Mouse (Mus musculus): ENCODE data around the gene Snx1. TPM values are rescaled to one million over a fixed set of nuclear protein-coding genes. Genes with fewer than 3 reads are reported as not detected.
A peak's percentile ranks its signal among the peaks of the same experiment; 100 is the strongest.

The Snx1 gene
- polyA plus RNA-seq, 1 experiment: 76.7 TPM

- Histone ChIP-seq H3K4me3 (ENCODE audit: insufficient read depth, low read depth, low read length) (no peak overlapping the region), H3K36me3 (ENCODE audit: control insufficient read depth, insufficient read depth, low read length) (no peaks in the 10 kb centered on the region), H3K27me3 (replicated peaks; ENCODE audit: control insufficient read depth, insufficient read depth, low read length) (no peaks in the 10 kb centered on the region; the same call in 1 of the 2 replicates), H3K4me1 (ENCODE audit: control insufficient read depth, insufficient read depth, low read length) (peaks cover 9% of the 10 kb centered on the region; the same call in 1 of the 2 replicates), H3K27ac (ENCODE audit: insufficient read depth, low read depth, low read length) (no peak overlapping the region)
- DNase-seq: no peak
- no peak for TF ChIP-seq POLR2A (IDR thresholded peaks at IDR 0.05; ENCODE audit: low read depth, low read length)
- TF ChIP-seq CTCF (conservative IDR thresholded peaks at IDR 0.05; ENCODE audit: insufficient read depth, insufficient read length, low read depth, low read length): no peak
Observed at GRCm38 (mm10) chr9:66121421-66121820, 5.0 kb downstream of the Snx1 start.

GRCm38 (mm10) chr9:66120945-66121344 lies 5.4 kb downstream of the Snx1 start:
- no peaks in the 10 kb centered on the region; the same call in 1 of the 2 replicates for H3K27me3 ChIP-seq (replicated peaks; ENCODE audit: control insufficient read depth, insufficient read depth, low read length)
- WGBS: 43% methylated on average over 3 of the region's 3 CpGs
- peaks cover 9% of the 10 kb centered on the region; the same call in 1 of the 2 replicates for H3K4me1 ChIP-seq (ENCODE audit: control insufficient read depth, insufficient read depth, low read length)
- no peak for DNase-seq
- H3K36me3 ChIP-seq (ENCODE audit: control insufficient read depth, insufficient read depth, low read length): no peaks in the 10 kb centered on the region
- no peak overlapping the region for H3K4me3 ChIP-seq (ENCODE audit: insufficient read depth, low read depth, low read length)
- no peak overlapping the region for H3K27ac ChIP-seq (ENCODE audit: insufficient read depth, low read depth, low read length)
- TF ChIP-seq POLR2A (IDR thresholded peaks at IDR 0.05; ENCODE audit: low read depth, low read length) (no peak), CTCF (conservative IDR thresholded peaks at IDR 0.05; ENCODE audit: insufficient read depth, insufficient read length, low read depth, low read length) (no peak)

- no peak for DNase-seq
- H3K27me3 ChIP-seq (replicated peaks; ENCODE audit: control insufficient read depth, insufficient read depth, low read length): no peaks in the 10 kb centered on the region; the same call in 1 of the 2 replicates
- 91% methylated on average over 4 of the region's 4 CpGs for WGBS
- H3K4me3 ChIP-seq (ENCODE audit: insufficient read depth, low read depth, low read length): no peak overlapping the region
- no peak overlapping the region for H3K27ac ChIP-seq (ENCODE audit: insufficient read depth, low read depth, low read length)
- no peak for TF ChIP-seq POLR2A (IDR thresholded peaks at IDR 0.05; ENCODE audit: low read depth, low read length)
- no peak for TF ChIP-seq CTCF (conservative IDR thresholded peaks at IDR 0.05; ENCODE audit: insufficient read depth, insufficient read length, low read depth, low read length)
- H3K36me3 ChIP-seq (ENCODE audit: control insufficient read depth, insufficient read depth, low read length): no peaks in the 10 kb centered on the region; the same call in 1 of the 2 replicates
- H3K4me1 ChIP-seq (ENCODE audit: control insufficient read depth, insufficient read depth, low read length): peaks cover 6% of the 10 kb centered on the region; the same call in 1 of the 2 replicates
Observed at GRCm38 (mm10) chr9:66120106-66120505, 6.3 kb downstream of the Snx1 start.

GRCm38 (mm10) chr9:66119498-66119897 lies 6.9 kb downstream of the Snx1 start:
- H3K4me1 ChIP-seq (ENCODE audit: control insufficient read depth, insufficient read depth, low read length): peaks cover 6% of the 10 kb centered on the region; the same call in 1 of the 2 replicates
- H3K36me3 ChIP-seq (ENCODE audit: control insufficient read depth, insufficient read depth, low read length): no peaks in the 10 kb centered on the region; the same call in 1 of the 2 replicates
- 87% methylated on average over 2 of the region's 2 CpGs for WGBS
- H3K27me3 ChIP-seq (replicated peaks; ENCODE audit: control insufficient read depth, insufficient read depth, low read length): no peaks in the 10 kb centered on the region; the same call in 1 of the 2 replicates
- no peak overlapping the region for H3K4me3 ChIP-seq (ENCODE audit: insufficient read depth, low read depth, low read length)
- DNase-seq: no peak
- TF ChIP-seq CTCF (conservative IDR thresholded peaks at IDR 0.05; ENCODE audit: insufficient read depth, insufficient read length, low read depth, low read length) (no peak), POLR2A (IDR thresholded peaks at IDR 0.05; ENCODE audit: low read depth, low read length) (no peak)
- no peak overlapping the region for H3K27ac ChIP-seq (ENCODE audit: insufficient read depth, low read depth, low read length)

GRCm38 (mm10) chr9:66116890-66117289 lies 9.5 kb downstream of the Snx1 start:
- H3K27me3 ChIP-seq (replicated peaks; ENCODE audit: control insufficient read depth, insufficient read depth, low read length): no peaks in the 10 kb centered on the region
- TF ChIP-seq POLR2A (IDR thresholded peaks at IDR 0.05; ENCODE audit: low read depth, low read length) (no peak), CTCF (conservative IDR thresholded peaks at IDR 0.05; ENCODE audit: insufficient read depth, insufficient read length, low read depth, low read length) (no peak)
- H3K27ac ChIP-seq (ENCODE audit: insufficient read depth, low read depth, low read length): peak overlapping the region; percentile 10; the same call in 1 of the 2 replicates
- H3K4me3 ChIP-seq (ENCODE audit: insufficient read depth, low read depth, low read length): no peak overlapping the region
- WGBS: 30% methylated on average over 8 of the region's 8 CpGs
- no peaks in the 10 kb centered on the region; the same call in 1 of the 2 replicates for H3K36me3 ChIP-seq (ENCODE audit: control insufficient read depth, insufficient read depth, low read length)
- no peak for DNase-seq
- no peaks in the 10 kb centered on the region; the same call in 1 of the 2 replicates for H3K4me1 ChIP-seq (ENCODE audit: control insufficient read depth, insufficient read depth, low read length)

GRCm38 (mm10) chr9:66114341-66114740 lies 12.0 kb downstream of the Snx1 start:
- no peak for TF ChIP-seq POLR2A (IDR thresholded peaks at IDR 0.05; ENCODE audit: low read depth, low read length)
- TF ChIP-seq CTCF (conservative IDR thresholded peaks at IDR 0.05; ENCODE audit: insufficient read depth, insufficient read length, low read depth, low read length): no peak
- WGBS: 89% methylated on average over 3 of the region's 3 CpGs
- no peak overlapping the region for H3K27ac ChIP-seq (ENCODE audit: insufficient read depth, low read depth, low read length)
- no peak overlapping the region for H3K4me3 ChIP-seq (ENCODE audit: insufficient read depth, low read depth, low read length)
- no peaks in the 10 kb centered on the region for H3K27me3 ChIP-seq (replicated peaks; ENCODE audit: control insufficient read depth, insufficient read depth, low read length)
- peaks cover 7% of the 10 kb centered on the region for H3K4me1 ChIP-seq (ENCODE audit: control insufficient read depth, insufficient read depth, low read length)
- no peak for DNase-seq
- H3K36me3 ChIP-seq (ENCODE audit: control insufficient read depth, insufficient read depth, low read length): no peaks in the 10 kb centered on the region; the same call in 1 of the 2 replicates

- no peaks in the 10 kb centered on the region; the same call in none of the 2 replicates for H3K36me3 ChIP-seq (ENCODE audit: control insufficient read depth, insufficient read depth, low read length)
- DNase-seq: peak; percentile 87
Observed at GRCm38 (mm10) chr9:66110611-66111379, 15.6 kb downstream of the Snx1 start.

More at GRCm38 (mm10) chr9:66110611-66111379, 15.6 kb downstream of the Snx1 start:
- Histone ChIP-seq H3K27ac (ENCODE audit: insufficient read depth, low read depth, low read length) (peak overlapping the region; percentile 86), H3K4me3 (ENCODE audit: insufficient read depth, low read depth, low read length) (no peak overlapping the region), H3K4me1 (ENCODE audit: control insufficient read depth, insufficient read depth, low read length) (peaks cover 11% of the 10 kb centered on the region), H3K27me3 (replicated peaks; ENCODE audit: control insufficient read depth, insufficient read depth, low read length) (no peaks in the 10 kb centered on the region)
- TF ChIP-seq CTCF (conservative IDR thresholded peaks at IDR 0.05; ENCODE audit: insufficient read depth, insufficient read length, low read depth, low read length) (no peak), POLR2A (IDR thresholded peaks at IDR 0.05; ENCODE audit: low read depth, low read length) (no peak)
- 47% methylated on average over 8 of the region's 8 CpGs for WGBS

All from kidney, adult 2 months (tissue).